Mouse (Mus musculus) heart, adult 9 months (tissue): ENCODE measurements at regions not wholly inside any gene's neighbourhood (a gene's known extent, or its start where the extent isn't known, plus 50 kb on each side); places are given as distances from the start of the nearest gene placed in this dataset.
"Not testable (repeated sequence)": the region's sequence is repeated elsewhere in the genome, so short reads cannot be mapped to it uniquely, and the experiment has no call there.

Experiments used
- DNase-seq, 2 experiments: peaks; one replicate each; pipeline ENCODE4 v3.0.0; 2022; ENCODE audit warnings: low spot score in 2 of 2

GRCm38 (mm10) chr10:26577087-26577486 lies 176.1 kb upstream of the Arhgap18 start:
- DNase-seq: no peak

GRCm38 (mm10) chr10:26585106-26585505 lies 168.1 kb upstream of the Arhgap18 start:
- DNase-seq: no peak

GRCm38 (mm10) chr10:26607081-26607480 lies 146.1 kb upstream of the Arhgap18 start:
- not testable (repeated sequence) for DNase-seq

- no peak for DNase-seq
Measured at GRCm38 (mm10) chr10:26611246-26611645, 142.0 kb upstream of the Arhgap18 start.

GRCm38 (mm10) chr10:26630196-26630760 lies 122.9 kb upstream of the Arhgap18 start:
- no peak for DNase-seq

- DNase-seq: no peak
Measured at GRCm38 (mm10) chr10:26632266-26632665, 121.0 kb upstream of the Arhgap18 start.

GRCm38 (mm10) chr10:26637459-26637858 lies 115.8 kb upstream of the Arhgap18 start:
- DNase-seq: no peak

GRCm38 (mm10) chr10:26638056-26638455 lies 115.2 kb upstream of the Arhgap18 start:
- no peak for DNase-seq

- no peak for DNase-seq
Measured at GRCm38 (mm10) chr10:26639118-26639517, 114.1 kb upstream of the Arhgap18 start.

- no peak for DNase-seq
Measured at GRCm38 (mm10) chr10:26653103-26653502, 100.1 kb upstream of the Arhgap18 start.

GRCm38 (mm10) chr10:26664270-26664669 lies 89.0 kb upstream of the Arhgap18 start:
- no peak for DNase-seq

- no peak for DNase-seq
Measured at GRCm38 (mm10) chr10:26679500-26680227, 73.6 kb upstream of the Arhgap18 start.

- DNase-seq: no peak
Measured at GRCm38 (mm10) chr10:26694761-26695160, 58.5 kb upstream of the Arhgap18 start.

- no peak for DNase-seq
Measured at GRCm38 (mm10) chr10:26695212-26695933, 57.8 kb upstream of the Arhgap18 start.
